Mouse (Mus musculus) megakaryocyte, embryonic 14.5 days (primary cell): ENCODE measurements around the gene Magi3.

Experiments
- FLI1 ChIP-seq: IDR thresholded peaks from 2 replicates; pipeline ENCODE4 v1.6.1; 2012; ENCODE audit warnings: low read length, inconsistent platforms, mixed read lengths
- GATA1 ChIP-seq: IDR thresholded peaks from 3 replicates; pipeline ENCODE4 v1.6.1; 2012; ENCODE audit warnings: mixed read lengths, low read length, inconsistent platforms, borderline replicate concordance

- TF ChIP-seq FLI1 (no peak), GATA1 (no peak)
Measured at GRCm38 (mm10) chr3:103987831-103988432, 232.2 kb downstream of the Magi3 start.
